Mouse (Mus musculus) testis, adult 2 months (tissue): ENCODE results near the gene Nodal. TPM values are rescaled to one million over a fixed set of nuclear protein-coding genes. Genes with fewer than 3 reads are reported as not detected.

Source experiments
- H3K27ac ChIP-seq: fragments of 200-500 bp; 2 replicates; pipeline ENCODE4 v1.5.1; 2012; ENCODE audit warnings: low read depth, low read length; ENCODE audit not compliant: control insufficient read depth, insufficient read depth
- H3K27me3 ChIP-seq: fragments of 200-500 bp; 2 replicates; pipeline ENCODE4 v1.6.1; 2012; ENCODE audit warnings: mild to moderate bottlenecking, low read length, moderate library complexity; ENCODE audit not compliant: control insufficient read depth, insufficient read depth
- H3K36me3 ChIP-seq: fragments of 200-500 bp; 2 replicates; pipeline ENCODE4 v1.6.1; 2012; ENCODE audit warnings: mild to moderate bottlenecking, low read length; ENCODE audit not compliant: control insufficient read depth, insufficient read depth
- H3K4me1 ChIP-seq: fragments of 200-500 bp; 2 replicates; pipeline ENCODE4 v1.6.1; 2012; ENCODE audit warnings: low read length; ENCODE audit not compliant: control insufficient read depth, insufficient read depth
- H3K4me3 ChIP-seq: fragments of 200-500 bp; 2 replicates; pipeline ENCODE4 v1.5.1; 2012; ENCODE audit warnings: low read depth, mild to moderate bottlenecking, low read length, moderate library complexity, mixed read lengths; ENCODE audit not compliant: control insufficient read depth
- CTCF ChIP-seq: fragments of 200-500 bp; IDR thresholded peaks from 2 replicates; pipeline ENCODE4 v1.5.1; 2012; ENCODE audit warnings: low read depth, mild to moderate bottlenecking, inconsistent platforms, low read length, moderate library complexity; ENCODE audit not compliant: control insufficient read depth, insufficient read depth, insufficient replicate concordance
- POLR2A ChIP-seq: fragments of 200-500 bp; IDR thresholded peaks from 2 replicates; pipeline ENCODE4 v1.6.1; 2012; ENCODE audit warnings: low read depth, mild to moderate bottlenecking, inconsistent platforms, low read length, moderate library complexity; ENCODE audit not compliant: control insufficient read depth
- polyA plus RNA-seq: library from polyadenylated mRNA; depleted of rRNA; stranded (reverse); fragments of >200 nt; gene quantifications from 2 replicates; pipeline ENCODE4 v1.2.3, GENCODE M21; 2012; rRNA removed

The Nodal gene
- polyA plus RNA-seq, 1 experiment: 0.06 TPM

DNA sequence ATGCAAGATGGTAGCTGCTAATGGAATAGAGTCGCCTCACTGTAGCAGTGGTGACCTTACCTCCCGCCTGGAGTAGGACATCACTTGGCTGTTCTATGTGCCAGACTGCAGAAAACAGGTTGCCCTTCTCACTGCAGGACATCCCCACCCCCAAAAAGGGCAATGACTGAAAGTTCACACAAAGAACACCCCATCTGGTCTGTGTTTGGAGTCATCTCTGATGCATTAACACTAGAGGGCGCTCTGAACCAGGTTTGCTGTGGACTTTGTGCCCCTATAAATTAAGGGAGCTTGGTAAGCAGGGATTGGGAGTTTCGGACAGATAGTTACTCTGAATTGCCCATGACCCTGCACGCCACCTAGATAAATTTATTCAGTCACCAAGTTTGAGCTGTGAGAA lies 49.1 kb downstream of the Nodal start:
- TF ChIP-seq POLR2A (no peak), CTCF (peak; percentile 36; the same call in 1 of the 2 replicates)
- H3K27ac ChIP-seq: no peak overlapping the region

DNA sequence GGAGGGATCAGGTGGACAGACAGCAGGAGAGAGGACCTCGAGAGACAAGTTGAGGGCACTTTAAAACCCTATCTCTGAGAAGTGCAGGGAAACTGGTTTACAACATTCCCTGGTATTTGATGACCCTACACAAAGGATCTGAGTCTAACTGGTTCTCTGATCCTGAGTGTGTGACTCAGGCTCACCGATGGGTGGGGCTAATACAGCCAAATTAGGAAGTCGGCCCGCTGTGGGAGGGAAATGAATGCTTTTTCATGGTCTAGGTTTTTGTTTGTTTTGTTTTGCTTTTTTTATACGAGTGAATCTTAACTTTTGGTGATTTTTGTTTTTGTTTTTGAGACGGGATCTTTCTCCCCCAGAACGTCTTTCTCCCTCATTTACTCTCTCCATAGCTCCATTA lies 51.1 kb downstream of the Nodal start:
- Histone ChIP-seq H3K27me3 (no peaks in the 10 kb centered on the region), H3K27ac (no peak overlapping the region), H3K4me3 (no peak overlapping the region), H3K36me3 (no peaks in the 10 kb centered on the region), H3K4me1 (no peaks in the 10 kb centered on the region)
- no peak for TF ChIP-seq POLR2A

More for the DNA sequence above, 49.1 kb downstream of the Nodal start:
- Histone ChIP-seq H3K27me3 (no peaks in the 10 kb centered on the region), H3K36me3 (no peaks in the 10 kb centered on the region), H3K4me1 (no peaks in the 10 kb centered on the region), H3K4me3 (no peak overlapping the region)

- Histone ChIP-seq H3K27ac (no peak overlapping the region), H3K27me3 (no peaks in the 10 kb centered on the region), H3K4me1 (peaks cover 7% of the 10 kb centered on the region), H3K36me3 (no peaks in the 10 kb centered on the region), H3K4me3 (no peak overlapping the region; the same call in 1 of the 2 replicates)
- TF ChIP-seq POLR2A (no peak), CTCF (no peak)
Observed at GRCm38 (mm10) chr10:61473640-61474039, 55.9 kb downstream of the Nodal start.

DNA sequence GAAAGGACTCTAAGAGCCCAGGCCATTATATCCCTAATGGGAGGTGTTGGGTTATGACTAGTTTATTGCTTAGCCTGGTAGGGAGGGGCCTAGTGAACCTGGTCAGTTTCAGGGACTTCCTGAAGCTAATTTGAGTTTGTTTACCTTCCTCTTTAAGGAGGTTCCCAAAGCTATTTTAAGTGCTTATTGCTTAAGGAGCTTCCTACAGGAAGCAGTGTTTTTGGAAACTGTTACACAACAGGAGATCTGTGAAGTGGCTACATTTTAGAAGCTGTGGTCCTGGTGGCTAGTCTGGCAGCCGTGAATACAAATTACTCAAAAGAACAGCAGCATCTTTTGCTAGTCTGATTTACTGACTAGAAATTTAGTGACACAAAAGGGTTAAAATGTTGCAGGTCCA lies 56.6 kb downstream of the Nodal start:
- H3K36me3 ChIP-seq: no peaks in the 10 kb centered on the region
- peak overlapping the region; percentile 88; the same call in 1 of the 2 replicates for H3K4me3 ChIP-seq
- no peak for TF ChIP-seq POLR2A
- TF ChIP-seq CTCF: no peak
- peaks cover 7% of the 10 kb centered on the region for H3K4me1 ChIP-seq
- no peaks in the 10 kb centered on the region for H3K27me3 ChIP-seq
- no peak overlapping the region for H3K27ac ChIP-seq

Other genes starting within 250 kb of the Nodal start
- 590 and 599 TPM in 2 replicates for gene Tbata, start 246.0 kb upstream of the Nodal start, polyA plus RNA-seq
- 0.61 and 0.77 TPM in 2 replicates for gene Adamts14, start 144.5 kb upstream of the Nodal start, polyA plus RNA-seq
- not detected in 2 replicates for gene Prf1, start 120.1 kb upstream of the Nodal start, polyA plus RNA-seq
- 6.7 and 7.5 TPM in 2 replicates for gene Pald1, start 34.4 kb upstream of the Nodal start, polyA plus RNA-seq
- 31.4 and 33.7 TPM in 2 replicates for gene Eif4ebp2, start 34.7 kb downstream of the Nodal start, polyA plus RNA-seq
- 3.3 and 3.6 TPM in 2 replicates for gene Lrrc20, start 57.8 kb downstream of the Nodal start, polyA plus RNA-seq
- gene Npffr1, start 177.5 kb downstream of the Nodal start, polyA plus RNA-seq: 0.62 and 0.71 TPM in 2 replicates
- gene Ppa1, start 230.6 kb downstream of the Nodal start, polyA plus RNA-seq: 11.3 and 11.5 TPM in 2 replicates